Mouse (Mus musculus): ENCODE results near the gene Adra2a. TPM values are rescaled to one million over a fixed set of nuclear protein-coding genes. Genes with fewer than 3 reads are reported as not detected.

The Adra2a gene
- 1.6 and 2.1 TPM in 2 replicates for polyA plus RNA-seq (2015; fragmentation: Nextera tagmentation; extraction: Ambion mirVana)

DNA sequence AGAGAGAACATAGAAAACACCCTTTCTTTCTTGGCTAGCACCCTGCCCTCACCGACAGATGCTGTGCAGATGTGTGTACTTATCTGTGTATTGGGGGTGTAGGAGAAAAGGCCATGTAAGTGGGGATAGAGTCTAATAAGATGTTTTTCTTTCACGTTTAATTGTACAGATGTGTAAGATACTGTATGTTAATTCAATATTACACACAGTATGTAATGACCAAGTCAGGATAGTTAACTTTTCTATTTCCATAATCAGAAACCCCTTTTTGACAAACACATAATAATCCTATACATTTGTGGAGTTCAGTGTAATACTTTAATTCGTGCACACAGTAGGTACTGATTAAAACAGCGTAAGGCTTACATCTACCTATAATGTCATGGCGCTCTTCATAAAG, at the start of gene Adra2a:
Gene Adra2a (plus strand): TSS at position 301 of the 400 bp plus-strand sequence.
- Histone ChIP-seq H3K4me3 (replicated peaks) (peak within 1 kb of the TSS; percentile 57), H3K4me1 (peaks cover 41% of the 10 kb centered on the region), H3K36me3 (no peaks in the 10 kb centered on the region), H3K9ac (peak within 1 kb of the TSS; percentile 21; the same call in 1 of the 2 replicates), H3K4me2 (replicated peaks) (peak within 1 kb of the TSS; percentile 99), H3K27ac (replicated peaks) (0 out of 2 replicates have a peak within 1 kb of the TSS, but pooled peaks have one; percentile 58), H3K27me3 (peaks cover 50% of the 10 kb centered on the region), H3K9me3 (replicated peaks) (no peaks in the 10 kb centered on the region)
- WGBS, result 70% methylated on average over 5 of the region's 5 CpGs
- no peak for ATAC-seq (ENCODE audit: insufficient number of reproducible peaks, low FRiP score, low TSS enrichment, low read depth)

DNA sequence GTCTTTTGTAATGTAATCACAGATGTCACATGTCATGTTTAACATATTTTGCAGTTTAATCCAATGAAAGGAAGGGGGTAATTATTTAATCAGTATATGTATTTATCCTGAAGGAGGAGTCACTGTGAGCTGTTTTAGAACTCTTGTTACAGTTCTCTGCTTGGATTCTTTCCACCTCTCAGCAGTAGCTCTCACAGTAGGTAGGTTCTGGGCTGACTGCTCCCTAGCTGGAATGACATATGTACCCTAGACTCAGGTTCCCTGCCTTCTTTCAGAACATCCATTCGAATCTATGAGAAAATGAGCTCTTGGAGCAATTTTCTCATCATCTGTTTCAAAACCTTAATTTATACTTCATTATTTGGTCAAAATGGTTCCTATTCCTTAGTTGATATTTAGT, 49.7 kb upstream of the Adra2a start:
- no peak overlapping the region for H3K4me2 ChIP-seq (replicated peaks)
- 76% methylated on average over 1 of the region's 1 CpGs for WGBS
- no peak overlapping the region for H3K4me3 ChIP-seq (replicated peaks)
- no peak for ATAC-seq (ENCODE audit: insufficient number of reproducible peaks, low FRiP score, low TSS enrichment, low read depth)
- H3K27ac ChIP-seq (replicated peaks), result no peak overlapping the region
- H3K9ac ChIP-seq, result no peak overlapping the region
- H3K36me3 ChIP-seq, result no peaks in the 10 kb centered on the region
- H3K4me1 ChIP-seq, result no peaks in the 10 kb centered on the region
- no peaks in the 10 kb centered on the region for H3K27me3 ChIP-seq
- no peaks in the 10 kb centered on the region for H3K9me3 ChIP-seq (replicated peaks)

DNA sequence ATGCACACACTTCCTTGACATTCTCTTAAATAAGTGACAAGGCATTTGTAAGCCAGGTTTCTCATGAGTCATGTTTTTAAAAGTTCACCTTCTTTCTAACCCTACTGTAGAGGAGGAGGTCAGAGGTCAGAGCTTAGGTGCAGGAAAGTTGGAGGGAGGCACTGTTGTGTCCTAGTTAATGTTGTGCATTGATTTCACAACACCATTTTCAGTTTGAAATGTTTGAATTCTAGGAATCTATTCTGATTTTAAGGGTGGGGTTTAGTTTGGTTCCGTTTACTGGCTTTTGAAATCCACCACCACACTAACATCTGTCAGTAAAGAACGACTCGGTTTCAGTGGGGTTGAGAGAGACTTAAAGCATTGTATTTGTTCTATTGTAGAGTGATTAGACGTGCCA, 33.0 kb upstream of the Adra2a start:
- ATAC-seq (ENCODE audit: insufficient number of reproducible peaks, low FRiP score, low TSS enrichment, low read depth), result no peak
- Histone ChIP-seq H3K27ac (replicated peaks) (no peak overlapping the region), H3K27me3 (no peaks in the 10 kb centered on the region), H3K9ac (no peak overlapping the region), H3K4me1 (no peaks in the 10 kb centered on the region), H3K9me3 (replicated peaks) (no peaks in the 10 kb centered on the region), H3K36me3 (no peaks in the 10 kb centered on the region), H3K4me2 (replicated peaks) (no peak overlapping the region), H3K4me3 (replicated peaks) (no peak overlapping the region)
- 71% methylated on average over 4 of the region's 4 CpGs for WGBS

DNA sequence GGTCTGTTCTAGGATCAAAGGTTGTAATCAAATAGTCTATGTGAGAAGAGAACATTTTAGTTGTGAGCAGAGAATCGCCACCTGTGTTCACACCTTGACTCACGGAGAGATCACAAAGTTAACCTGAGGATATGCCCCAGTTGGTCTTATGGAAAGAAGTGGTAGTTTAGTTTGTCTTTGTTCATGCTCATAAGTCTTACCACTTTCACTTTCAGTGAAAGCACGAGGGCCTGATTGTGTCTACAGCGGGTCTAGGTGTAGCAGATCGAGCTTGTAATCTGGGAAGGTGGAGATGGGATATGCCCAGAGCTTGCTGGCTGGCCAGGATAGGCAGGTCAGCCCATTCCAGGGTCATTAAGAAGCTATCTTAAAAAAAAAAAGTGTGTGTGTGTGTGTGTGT, 29.0 kb upstream of the Adra2a start:
- H3K4me3 ChIP-seq (replicated peaks), result no peak overlapping the region
- no peaks in the 10 kb centered on the region for H3K4me1 ChIP-seq
- no peaks in the 10 kb centered on the region for H3K9me3 ChIP-seq (replicated peaks)
- no peaks in the 10 kb centered on the region for H3K27me3 ChIP-seq
- no peak overlapping the region for H3K4me2 ChIP-seq (replicated peaks)
- no peak for ATAC-seq (ENCODE audit: insufficient number of reproducible peaks, low FRiP score, low TSS enrichment, low read depth)
- H3K27ac ChIP-seq (replicated peaks), result no peak overlapping the region
- 0 out of 2 replicates have a peak, but pooled peaks cover 6% of the 10 kb centered on the region for H3K36me3 ChIP-seq
- H3K9ac ChIP-seq, result no peak overlapping the region
- 90% methylated on average over 5 of the region's 5 CpGs for WGBS

DNA sequence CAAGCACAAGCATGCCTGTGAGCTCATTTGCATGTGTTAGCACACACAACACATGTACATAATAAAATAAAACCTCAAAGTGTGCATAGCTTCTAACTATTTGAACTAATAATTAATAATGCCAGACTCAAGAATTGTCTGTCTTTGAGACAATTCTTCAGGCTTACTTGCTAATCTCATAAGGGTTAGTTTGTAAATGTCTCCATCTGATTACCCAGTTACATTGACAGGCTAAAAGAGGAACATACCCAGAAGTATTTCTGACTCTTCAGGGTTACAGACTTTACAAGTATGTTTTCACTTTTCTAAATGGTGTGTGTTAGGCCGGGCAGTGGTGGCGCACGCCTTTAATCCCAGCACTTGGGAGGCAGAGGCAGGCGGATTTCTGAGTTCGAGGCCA, 28.4 kb upstream of the Adra2a start:
- Histone ChIP-seq H3K4me1 (no peaks in the 10 kb centered on the region), H3K27ac (replicated peaks) (no peak overlapping the region), H3K27me3 (no peaks in the 10 kb centered on the region), H3K4me2 (replicated peaks) (no peak overlapping the region), H3K9me3 (replicated peaks) (no peaks in the 10 kb centered on the region), H3K4me3 (replicated peaks) (no peak overlapping the region), H3K36me3 (0 out of 2 replicates have a peak, but pooled peaks cover 6% of the 10 kb centered on the region), H3K9ac (no peak overlapping the region)
- no peak for ATAC-seq (ENCODE audit: insufficient number of reproducible peaks, low FRiP score, low TSS enrichment, low read depth)
- WGBS, result 95% methylated on average over 5 of the region's 5 CpGs

DNA sequence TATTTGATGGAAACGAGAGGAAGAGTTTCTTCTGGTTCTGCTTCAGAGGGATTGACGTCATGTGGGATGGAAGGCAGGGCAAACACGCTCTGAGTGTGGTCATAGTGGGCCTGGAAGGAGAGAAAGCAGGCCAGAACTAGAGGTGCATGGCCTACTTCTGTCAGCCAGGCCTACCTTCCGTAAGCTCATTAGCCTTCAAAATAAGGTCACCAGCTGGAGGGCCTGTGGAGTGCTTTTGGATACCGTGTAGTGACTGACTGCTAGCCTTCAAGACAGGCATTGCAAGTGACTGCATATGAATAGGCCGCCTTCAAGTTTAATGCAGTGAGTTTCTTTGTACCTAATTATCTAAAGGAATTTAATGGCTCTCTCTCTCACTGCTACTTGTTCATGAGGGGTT, 8.9 kb upstream of the Adra2a start:
- H3K36me3 ChIP-seq, result peaks cover 24% of the 10 kb centered on the region; the same call in 1 of the 2 replicates
- no peaks in the 10 kb centered on the region for H3K4me1 ChIP-seq
- no peak overlapping the region for H3K27ac ChIP-seq (replicated peaks)
- no peaks in the 10 kb centered on the region for H3K9me3 ChIP-seq (replicated peaks)
- no peak overlapping the region for H3K4me2 ChIP-seq (replicated peaks)
- no peaks in the 10 kb centered on the region for H3K27me3 ChIP-seq
- WGBS, result 89% methylated on average over 6 of the region's 6 CpGs
- ATAC-seq (ENCODE audit: insufficient number of reproducible peaks, low FRiP score, low TSS enrichment, low read depth), result no peak
- no peak overlapping the region for H3K9ac ChIP-seq
- H3K4me3 ChIP-seq (replicated peaks), result no peak overlapping the region

DNA sequence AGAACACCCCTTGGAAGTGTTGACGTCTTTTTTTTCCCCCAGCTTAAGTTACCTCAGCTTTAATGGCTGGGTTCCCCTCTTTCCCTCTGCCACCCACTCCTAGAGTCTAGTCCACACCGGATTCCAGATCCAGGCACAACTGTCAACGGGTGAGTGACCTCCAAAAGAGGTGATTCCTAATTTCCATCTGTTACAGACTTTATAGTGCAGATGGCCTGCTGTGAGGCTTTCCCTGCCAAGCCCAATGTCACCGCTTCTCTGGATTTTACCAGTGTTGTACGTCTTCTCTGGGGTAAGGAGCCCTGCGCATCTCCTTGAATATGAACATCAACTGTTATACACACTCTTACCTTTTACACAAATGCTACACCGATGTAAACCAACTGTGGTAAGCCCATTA, 4.5 kb upstream of the Adra2a start:
- ATAC-seq (ENCODE audit: insufficient number of reproducible peaks, low FRiP score, low TSS enrichment, low read depth), result no peak

DNA sequence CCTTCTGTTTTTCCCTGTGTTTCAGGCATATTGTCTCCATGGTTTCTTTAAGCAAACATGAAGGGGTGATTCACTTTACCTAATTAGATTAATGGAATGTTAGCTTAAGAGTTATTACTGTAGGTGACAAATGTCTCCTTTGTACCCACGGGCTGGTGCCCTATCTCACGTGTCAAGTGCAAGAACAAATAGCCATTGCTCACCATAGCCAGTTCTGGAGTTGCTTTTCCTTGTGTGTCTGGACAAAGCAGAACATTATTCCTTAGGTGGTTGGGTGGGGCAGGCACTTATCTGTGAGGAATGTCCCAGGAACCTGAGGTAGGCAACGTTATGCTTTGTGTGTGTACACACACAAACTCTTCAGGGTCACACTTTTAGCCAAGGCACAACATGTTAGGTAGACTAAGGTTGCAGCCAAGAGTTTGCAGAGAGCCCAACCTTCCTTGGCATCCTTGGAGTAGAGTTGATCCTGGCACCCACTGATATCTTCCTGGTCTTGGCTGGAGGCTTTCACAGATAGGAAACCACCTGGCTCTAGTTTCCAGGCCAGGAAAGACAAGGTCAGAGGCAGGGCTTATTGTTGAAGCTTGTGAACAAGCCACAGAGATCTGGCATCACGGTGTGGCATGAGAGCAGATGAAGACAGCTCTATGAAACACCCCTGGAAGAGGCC, 3.5 kb upstream of the Adra2a start:
- WGBS, result 71% methylated on average over 4 of the region's 4 CpGs
- no peak overlapping the region for H3K4me2 ChIP-seq (replicated peaks)
- 0 out of 2 replicates have a peak, but pooled peaks cover 6% of the 10 kb centered on the region for H3K36me3 ChIP-seq
- no peaks in the 10 kb centered on the region for H3K9me3 ChIP-seq (replicated peaks)
- peaks cover 17% of the 10 kb centered on the region for H3K27me3 ChIP-seq
- H3K4me1 ChIP-seq, result peaks cover 12% of the 10 kb centered on the region
- H3K27ac ChIP-seq (replicated peaks), result no peak overlapping the region
- ATAC-seq (ENCODE audit: insufficient number of reproducible peaks, low FRiP score, low TSS enrichment, low read depth), result no peak
- no peak overlapping the region for H3K4me3 ChIP-seq (replicated peaks)
- H3K9ac ChIP-seq, result no peak overlapping the region

More for the DNA sequence above, 4.5 kb upstream of the Adra2a start:
- Histone ChIP-seq H3K4me1 (peaks cover 1% of the 10 kb centered on the region), H3K27me3 (peaks cover 7% of the 10 kb centered on the region; the same call in 1 of the 2 replicates), H3K36me3 (0 out of 2 replicates have a peak, but pooled peaks cover 9% of the 10 kb centered on the region), H3K9me3 (replicated peaks) (no peaks in the 10 kb centered on the region), H3K27ac (replicated peaks) (no peak overlapping the region), H3K4me3 (replicated peaks) (no peak overlapping the region), H3K4me2 (replicated peaks) (no peak overlapping the region), H3K9ac (no peak overlapping the region)
- WGBS, result 80% methylated on average over 7 of the region's 7 CpGs

DNA sequence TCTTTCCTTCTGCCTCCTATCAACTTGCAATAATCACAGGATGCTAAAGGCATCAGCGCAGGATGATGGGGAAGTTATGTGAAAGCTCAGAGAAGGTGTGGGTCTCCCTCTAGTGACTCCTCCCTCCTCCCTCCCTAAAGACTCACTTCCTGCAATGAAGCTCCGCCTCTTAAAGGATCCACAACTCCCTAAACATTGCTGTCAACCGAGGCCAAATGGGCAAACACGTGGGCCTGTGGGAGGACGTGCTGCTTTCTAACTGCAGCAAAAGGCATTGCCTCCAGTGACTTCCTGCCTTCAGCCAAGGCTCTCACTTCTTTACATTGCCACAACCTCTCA, 3.0 kb upstream of the Adra2a start:
- Histone ChIP-seq H3K9ac (no peak overlapping the region), H3K4me1 (peaks cover 17% of the 10 kb centered on the region), H3K9me3 (replicated peaks) (no peaks in the 10 kb centered on the region), H3K4me2 (replicated peaks) (no peak overlapping the region), H3K4me3 (replicated peaks) (no peak overlapping the region), H3K27ac (replicated peaks) (no peak overlapping the region), H3K36me3 (0 out of 2 replicates have a peak, but pooled peaks cover under 1% of the 10 kb centered on the region), H3K27me3 (peaks cover 22% of the 10 kb centered on the region)
- 33% methylated on average over 5 of the region's 5 CpGs for WGBS
- no peak for ATAC-seq (ENCODE audit: insufficient number of reproducible peaks, low FRiP score, low TSS enrichment, low read depth)

DNA sequence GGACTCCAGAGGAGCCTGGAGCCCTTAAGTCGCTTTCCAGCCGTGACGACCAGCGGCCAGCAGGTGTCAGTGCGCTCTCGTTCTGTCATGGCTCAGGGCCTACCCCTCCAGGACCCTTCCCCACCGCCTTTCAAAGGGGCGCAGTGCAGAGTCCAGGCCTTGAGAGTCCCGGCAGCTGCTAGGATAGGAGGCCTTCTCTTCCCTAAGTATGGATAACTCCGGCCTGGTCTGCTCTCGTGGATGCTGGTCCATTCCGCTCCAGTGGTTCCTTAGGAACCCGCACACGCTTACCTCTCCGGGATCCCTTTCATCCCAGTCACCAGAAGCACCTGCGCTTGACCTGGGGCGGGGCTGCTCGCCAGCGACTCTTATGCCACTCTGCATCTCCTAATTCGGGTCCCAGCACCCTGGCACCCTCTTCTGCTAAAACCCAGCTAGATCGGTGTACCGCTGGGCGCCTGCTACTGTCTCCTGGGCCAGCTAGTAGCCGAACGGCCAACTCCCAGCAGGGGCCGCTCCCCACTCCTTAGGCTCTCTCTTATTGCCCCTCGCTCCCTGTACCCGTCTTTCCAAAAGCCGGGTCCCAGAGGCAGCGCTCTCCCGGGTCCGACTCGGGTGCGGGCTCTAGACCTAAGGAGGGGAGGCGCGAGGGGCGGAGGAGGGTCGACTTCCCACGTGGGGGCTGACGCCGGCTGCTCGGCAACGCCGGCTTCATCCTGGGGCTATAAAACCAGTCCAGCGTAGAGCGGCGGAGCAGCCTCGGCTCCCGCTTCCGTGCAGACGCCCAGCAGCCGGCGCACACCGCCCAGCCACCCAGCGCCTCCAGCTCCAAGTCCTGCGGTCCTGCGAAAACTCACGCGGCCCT, 788 bp downstream of the Adra2a start:
- no peaks in the 10 kb centered on the region for H3K9me3 ChIP-seq (replicated peaks)

DNA sequence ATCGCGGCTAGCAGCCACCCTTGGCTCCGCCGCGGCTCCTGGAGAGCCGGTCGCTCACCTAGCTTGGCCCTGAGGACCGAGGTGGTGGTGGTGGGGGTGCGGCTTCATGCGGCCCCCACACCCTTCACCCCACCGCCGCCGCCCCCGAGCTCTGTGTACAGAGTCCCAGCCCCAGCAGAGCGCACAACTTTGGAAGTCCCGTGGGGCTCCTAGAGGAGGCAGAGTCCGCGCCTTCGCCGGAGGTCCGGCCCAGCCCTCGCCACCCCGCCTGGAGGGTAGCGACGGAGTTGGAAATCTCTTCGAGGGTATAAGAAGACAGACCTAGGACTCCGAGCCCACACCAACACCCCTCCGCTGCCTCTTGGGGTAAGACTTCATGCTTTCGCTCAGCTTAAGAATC, 1.5 kb downstream of the Adra2a start:
- Histone ChIP-seq H3K9me3 (replicated peaks) (no peaks in the 10 kb centered on the region), H3K27me3 (peaks cover 64% of the 10 kb centered on the region), H3K9ac (peak overlapping the region; percentile 47), H3K36me3 (no peaks in the 10 kb centered on the region), H3K27ac (replicated peaks) (peak overlapping the region; percentile 58; the same call in 1 of the 2 replicates), H3K4me1 (peaks cover 41% of the 10 kb centered on the region), H3K4me2 (replicated peaks) (peak overlapping the region; percentile 99), H3K4me3 (replicated peaks) (peak overlapping the region; percentile 57)
- 2% methylated on average over 29 of the region's 29 CpGs for WGBS
- ATAC-seq (ENCODE audit: insufficient number of reproducible peaks, low FRiP score, low TSS enrichment, low read depth), result no peak

More for the DNA sequence above, 788 bp downstream of the Adra2a start:
- under 1% methylated on average over 59 of the region's 59 CpGs for WGBS
- Histone ChIP-seq H3K27ac (replicated peaks) (peak overlapping the region; percentile 58; the same call in 1 of the 2 replicates), H3K4me1 (peaks cover 41% of the 10 kb centered on the region), H3K36me3 (no peaks in the 10 kb centered on the region), H3K4me3 (replicated peaks) (peak overlapping the region; percentile 57), H3K9ac (peak overlapping the region; percentile 47), H3K27me3 (peaks cover 59% of the 10 kb centered on the region), H3K4me2 (replicated peaks) (peak overlapping the region; percentile 99)
- ATAC-seq (ENCODE audit: insufficient number of reproducible peaks, low FRiP score, low TSS enrichment, low read depth), result peak; percentile 79

Data from embryonic facial prominence, embryonic 15.5 days (tissue).